Mouse (Mus musculus): ENCODE data around the gene Dqx1. TPM values are rescaled to one million over a fixed set of nuclear protein-coding genes. Genes with fewer than 3 reads are reported as not detected.

The Dqx1 gene
- polyA plus RNA-seq, 1 experiment from 2014 or later, result 0.68 TPM

GRCm38 (mm10) chr6:83054074-83054851, 3.4 kb upstream of the Dqx1 start, which contains the start of gene Aup1:
Gene Aup1 (plus strand): TSS chr6:83054521.
- peak within 1 kb of the TSS; percentile 93 for H3K27ac ChIP-seq
- peak; percentile 93 for ATAC-seq (ENCODE audit: insufficient number of reproducible peaks, insufficient read depth, low FRiP score, low TSS enrichment, low read depth)
- H3K9ac ChIP-seq (replicated peaks), result peak within 1 kb of the TSS; percentile 88
- H3K4me3 ChIP-seq (replicated peaks), result peak within 1 kb of the TSS; percentile 97
- peaks cover 48% of the 10 kb centered on the region for H3K36me3 ChIP-seq
- peaks cover 7% of the 10 kb centered on the region; the same call in 1 of the 2 replicates for H3K27me3 ChIP-seq
- peaks cover 23% of the 10 kb centered on the region for H3K4me1 ChIP-seq (replicated peaks)
- peak within 1 kb of the TSS; percentile 73 for H3K4me2 ChIP-seq
- no peaks in the 10 kb centered on the region for H3K9me3 ChIP-seq
- under 1% methylated on average over 63 of the region's 64 CpGs for WGBS

- Histone ChIP-seq H3K27ac (peak within 1 kb of the TSS; percentile 93), H3K36me3 (peaks cover 45% of the 10 kb centered on the region), H3K9me3 (no peaks in the 10 kb centered on the region), H3K4me1 (replicated peaks) (peaks cover 23% of the 10 kb centered on the region), H3K4me2 (peak within 1 kb of the TSS; percentile 73), H3K9ac (replicated peaks) (peak within 1 kb of the TSS; percentile 88), H3K4me3 (replicated peaks) (peak within 1 kb of the TSS; percentile 97), H3K27me3 (peaks cover 11% of the 10 kb centered on the region)
- peak; percentile 4; the same call in 1 of the 2 replicates for ATAC-seq (ENCODE audit: insufficient number of reproducible peaks, insufficient read depth, low FRiP score, low TSS enrichment, low read depth)
- WGBS, result under 1% methylated on average over 49 of the region's 50 CpGs
Observed at GRCm38 (mm10) chr6:83054871-83055431, 2.7 kb upstream of the Dqx1 start, which contains the start of gene Htra2. Gene Htra2 (minus strand): TSS chr6:83055273.

- Histone ChIP-seq H3K36me3 (peaks cover 23% of the 10 kb centered on the region), H3K4me3 (replicated peaks) (no peak overlapping the region), H3K4me2 (no peak overlapping the region), H3K27ac (no peak overlapping the region), H3K27me3 (peaks cover 48% of the 10 kb centered on the region), H3K9me3 (no peaks in the 10 kb centered on the region), H3K4me1 (replicated peaks) (peaks cover 10% of the 10 kb centered on the region), H3K9ac (replicated peaks) (no peak overlapping the region)
- WGBS, result 91% methylated on average over 2 of the region's 2 CpGs
- ATAC-seq (ENCODE audit: insufficient number of reproducible peaks, insufficient read depth, low FRiP score, low TSS enrichment, low read depth), result no peak
Observed at GRCm38 (mm10) chr6:83058725-83059124, 1.1 kb downstream of the Dqx1 start.

GRCm38 (mm10) chr6:83065995-83066394, 8.4 kb downstream of the Dqx1 start:
- no peak overlapping the region for H3K9ac ChIP-seq (replicated peaks)
- peaks cover 22% of the 10 kb centered on the region for H3K4me1 ChIP-seq (replicated peaks)
- no peak overlapping the region for H3K4me2 ChIP-seq
- no peaks in the 10 kb centered on the region for H3K36me3 ChIP-seq
- ATAC-seq (ENCODE audit: insufficient number of reproducible peaks, insufficient read depth, low FRiP score, low TSS enrichment, low read depth), result no peak
- H3K4me3 ChIP-seq (replicated peaks), result no peak overlapping the region
- 45% methylated on average over 8 of the region's 8 CpGs for WGBS
- H3K9me3 ChIP-seq, result no peaks in the 10 kb centered on the region
- H3K27me3 ChIP-seq, result peaks cover 99% of the 10 kb centered on the region
- H3K27ac ChIP-seq, result no peak overlapping the region

- no peak overlapping the region for H3K27ac ChIP-seq
- H3K9me3 ChIP-seq, result no peaks in the 10 kb centered on the region
- H3K4me2 ChIP-seq, result no peak overlapping the region
- H3K4me1 ChIP-seq (replicated peaks), result peaks cover 26% of the 10 kb centered on the region
- H3K4me3 ChIP-seq (replicated peaks), result no peak overlapping the region
- no peak overlapping the region for H3K9ac ChIP-seq (replicated peaks)
- 22% methylated on average over 6 of the region's 6 CpGs for WGBS
- H3K27me3 ChIP-seq, result peaks cover 99% of the 10 kb centered on the region
- H3K36me3 ChIP-seq, result no peaks in the 10 kb centered on the region
- no peak for ATAC-seq (ENCODE audit: insufficient number of reproducible peaks, insufficient read depth, low FRiP score, low TSS enrichment, low read depth)
Observed at GRCm38 (mm10) chr6:83066441-83066840, 8.8 kb downstream of the Dqx1 start.

GRCm38 (mm10) chr6:83068221-83068620, 10.6 kb downstream of the Dqx1 start:
- Histone ChIP-seq H3K36me3 (no peaks in the 10 kb centered on the region), H3K4me2 (no peak overlapping the region), H3K27ac (no peak overlapping the region), H3K9me3 (no peaks in the 10 kb centered on the region), H3K9ac (replicated peaks) (no peak overlapping the region), H3K27me3 (peaks cover 99% of the 10 kb centered on the region), H3K4me3 (replicated peaks) (no peak overlapping the region), H3K4me1 (replicated peaks) (peaks cover 28% of the 10 kb centered on the region)
- no peak for ATAC-seq (ENCODE audit: insufficient number of reproducible peaks, insufficient read depth, low FRiP score, low TSS enrichment, low read depth)
- WGBS, result 5% methylated on average over 8 of the region's 8 CpGs

GRCm38 (mm10) chr6:83068706-83069487, 11.3 kb downstream of the Dqx1 start:
- WGBS, result under 1% methylated on average over 81 of the region's 81 CpGs
- Histone ChIP-seq H3K9me3 (no peaks in the 10 kb centered on the region), H3K4me3 (replicated peaks) (peak overlapping the region; percentile 29), H3K27ac (no peak overlapping the region), H3K27me3 (peaks cover 99% of the 10 kb centered on the region), H3K9ac (replicated peaks) (0 out of 2 replicates have a peak overlapping the region, but pooled peaks have one; percentile 8), H3K4me2 (peak overlapping the region; percentile 39), H3K36me3 (no peaks in the 10 kb centered on the region), H3K4me1 (replicated peaks) (peaks cover 28% of the 10 kb centered on the region)
- no peak for ATAC-seq (ENCODE audit: insufficient number of reproducible peaks, insufficient read depth, low FRiP score, low TSS enrichment, low read depth)

GRCm38 (mm10) chr6:83069488-83070246, 12.0 kb downstream of the Dqx1 start:
- Histone ChIP-seq H3K4me1 (replicated peaks) (peaks cover 28% of the 10 kb centered on the region), H3K9ac (replicated peaks) (no peak overlapping the region), H3K4me2 (peak overlapping the region; percentile 46), H3K36me3 (no peaks in the 10 kb centered on the region), H3K27me3 (peaks cover 99% of the 10 kb centered on the region), H3K27ac (no peak overlapping the region), H3K9me3 (no peaks in the 10 kb centered on the region), H3K4me3 (replicated peaks) (peak overlapping the region; percentile 29)
- 1% methylated on average over 68 of the region's 69 CpGs for WGBS
- no peak for ATAC-seq (ENCODE audit: insufficient number of reproducible peaks, insufficient read depth, low FRiP score, low TSS enrichment, low read depth)

- Histone ChIP-seq H3K4me3 (replicated peaks) (peak within 1 kb of the TSS; percentile 29), H3K36me3 (no peaks in the 10 kb centered on the region), H3K9ac (replicated peaks) (peak within 1 kb of the TSS; percentile 18; the same call in 1 of the 2 replicates), H3K4me2 (peak within 1 kb of the TSS; percentile 46), H3K9me3 (no peaks in the 10 kb centered on the region), H3K27me3 (peaks cover 99% of the 10 kb centered on the region), H3K4me1 (replicated peaks) (peaks cover 28% of the 10 kb centered on the region), H3K27ac (no peak within 1 kb of the TSS)
- ATAC-seq (ENCODE audit: insufficient number of reproducible peaks, insufficient read depth, low FRiP score, low TSS enrichment, low read depth), result no peak
- WGBS, result 0% methylated on average over 10 of the region's 10 CpGs
Observed at GRCm38 (mm10) chr6:83070247-83070310, 12.4 kb downstream of the Dqx1 start, which contains the start of gene Tlx2. Gene Tlx2 (minus strand): TSS chr6:83070293.

- peaks cover 97% of the 10 kb centered on the region for H3K27me3 ChIP-seq
- peak overlapping the region; percentile 18; the same call in 1 of the 2 replicates for H3K9ac ChIP-seq (replicated peaks)
- no peak overlapping the region for H3K27ac ChIP-seq
- no peaks in the 10 kb centered on the region for H3K36me3 ChIP-seq
- H3K4me1 ChIP-seq (replicated peaks), result peaks cover 28% of the 10 kb centered on the region
- H3K4me3 ChIP-seq (replicated peaks), result peak overlapping the region; percentile 29
- H3K9me3 ChIP-seq, result no peaks in the 10 kb centered on the region
- no peak for ATAC-seq (ENCODE audit: insufficient number of reproducible peaks, insufficient read depth, low FRiP score, low TSS enrichment, low read depth)
- peak overlapping the region; percentile 46 for H3K4me2 ChIP-seq
- WGBS, result under 1% methylated on average over 58 of the region's 58 CpGs
Observed at GRCm38 (mm10) chr6:83070311-83071219, 12.9 kb downstream of the Dqx1 start.
